Comparison of ENCODE assay signal across 8 mouse cellular contexts in genomic region chr9:114368471-114368858, GRCm38 (mm10). TPM values are rescaled to one million over a fixed set of nuclear protein-coding genes. Genes with fewer than 3 reads are reported as not detected.
DNase-seq lines count a peak whose midpoint lies in the region; ATAC-seq and TF ChIP-seq lines count a peak whose summit lies in the region.

No protein-coding gene starts in this region.

- peak overlapping the region; percentile 73 for H3K4me3 ChIP-seq in gastrocnemius, adult 2 months
- H3K4me3 ChIP-seq in macrophage (ENCODE audit: inconsistent target): peak overlapping the region; percentile 27; the same call in 1 of the 2 replicates

- no peaks in the 10 kb centered on the region for H3K36me3 ChIP-seq in macrophage (ENCODE audit: inconsistent target)

- intact Hi-C loops in gastrocnemius, adult 2 months (cut with DNase I): no loop called here

- DNase-seq in gastrocnemius, adult 2 months: no peak
- no peak for DNase-seq in gastrocnemius, postnatal 4 days (ENCODE audit: low spot score in 2 of 2)
- DNase-seq in adrenal gland, postnatal 10 days: no peak
- no peak for DNase-seq in urinary bladder, postnatal 10 days (ENCODE audit: low spot score)

- no peak for TF ChIP-seq CTCF in gastrocnemius, adult 2 months (IDR thresholded peaks at IDR 0.05)

- peak; percentile 16 for ATAC-seq in CD4-positive, CD25-positive, alpha-beta regulatory T cell, adult 4 months
- ATAC-seq in granulocyte monocyte progenitor cell, adult 5-6 weeks (replicated peaks; ENCODE audit: poor library complexity, severe bottlenecking): peak; percentile 1
- no peak for ATAC-seq in erythroid progenitor cell, adult 5-6 weeks (replicated peaks; ENCODE audit: low FRiP score, poor library complexity, severe bottlenecking)

- peak overlapping the region; percentile 56 for H3K27ac ChIP-seq in gastrocnemius, adult 2 months
- no peak overlapping the region for H3K27ac ChIP-seq in macrophage

- H3K79me2 ChIP-seq in macrophage (ENCODE audit: inconsistent target): no peaks in the 10 kb centered on the region

- 15% methylated on average over 12 of the region's 12 CpGs for WGBS in macrophage (ENCODE audit: missing documents)

RNA-seq across cellular contexts. Expression of gene Crtap, which starts 22.0 kb away (rescaled TPM):
- 10 to 100 TPM in 1 of 2 experiments, 1 to 10 TPM in 1; 5.6 to 11.1 TPM for total RNA-seq in gastrocnemius, adult 2 months (2021)
- total RNA-seq in gastrocnemius, postnatal 4 days (2021): 100 to 1,000 TPM; 111 to 118 TPM
- 1 to 10 TPM; 2.4 to 2.9 TPM for polyA plus RNA-seq in CD4-positive, CD25-positive, alpha-beta regulatory T cell, adult 4 months (2017; shearing (Covaris generic))
- total RNA-seq in granulocyte monocyte progenitor cell, adult 5-6 weeks (2014; fragmentation: Nextera tagmentation): 47.3 and 55.2 TPM in 2 replicates
- total RNA-seq in granulocyte monocyte progenitor cell, adult 5-6 weeks (2017): 21.0 and 21.4 TPM in 2 replicates
- 10 to 100 TPM in 16 of 26 experiments, 1 to 10 TPM in 10; 3.9 to 43.9 (median 12.5) TPM for total RNA-seq in macrophage (2018; cell fraction: chromatin; rRNA removed)
- 100 to 1,000 TPM in 2 of 26 experiments, 10 to 100 TPM in 24; 55.4 to 108 (median 75.6) TPM for total RNA-seq in macrophage (2018; cell fraction: cytosol; rRNA removed)
- 100 to 1,000 TPM in 3 of 26 experiments, 10 to 100 TPM in 23; 18.6 to 129 (median 50.8) TPM for total RNA-seq in macrophage (2018; cell fraction: nucleus; rRNA removed)
- polyA plus RNA-seq in macrophage (2018): 58.8 to 145 TPM (median 96.5 TPM) in 3 replicates
- total RNA-seq in adrenal gland, postnatal 10 days (2021): 10 to 100 TPM; 89.9 to 96.4 TPM
- total RNA-seq in erythroid progenitor cell, adult 5-6 weeks (2015; ENCODE audit: low replicate concordance): 10.1 and 12.6 TPM in 2 replicates
- 1.7 and 3.5 TPM in 2 replicates for total RNA-seq in erythroid progenitor cell, adult 5-6 weeks (2017; ENCODE audit: low replicate concordance)

RNA-seq across cellular contexts. Expression of gene Glb1, which starts 32.4 kb away (rescaled TPM):
- 1 to 10 TPM; 3.2 to 4.4 TPM for total RNA-seq in gastrocnemius, adult 2 months (2021)
- total RNA-seq in gastrocnemius, postnatal 4 days (2021): 10 to 100 TPM; 16.3 to 20.1 TPM
- 10 to 100 TPM; 43.0 to 62.1 TPM for polyA plus RNA-seq in CD4-positive, CD25-positive, alpha-beta regulatory T cell, adult 4 months (2017; shearing (Covaris generic))
- total RNA-seq in granulocyte monocyte progenitor cell, adult 5-6 weeks (2014; fragmentation: Nextera tagmentation): 38.7 and 46.7 TPM in 2 replicates
- total RNA-seq in granulocyte monocyte progenitor cell, adult 5-6 weeks (2017): 40.8 and 42.9 TPM in 2 replicates
- total RNA-seq in macrophage (2018; cell fraction: chromatin; rRNA removed): 10 to 100 TPM in 22 of 26 experiments, 1 to 10 TPM in 4; 5.9 to 35.9 (median 25.6) TPM
- total RNA-seq in macrophage (2018; cell fraction: cytosol; rRNA removed): 100 to 1,000 TPM in 12 of 26 experiments, 10 to 100 TPM in 14; 65.6 to 156 (median 95.6) TPM
- total RNA-seq in macrophage (2018; cell fraction: nucleus; rRNA removed): 100 to 1,000 TPM in 13 of 26 experiments, 10 to 100 TPM in 13; 24.4 to 132 (median 99.7) TPM
- 100 to 183 TPM (median 148 TPM) in 3 replicates for polyA plus RNA-seq in macrophage (2018)
- total RNA-seq in adrenal gland, postnatal 10 days (2021): 10 to 100 TPM; 24.8 to 26.9 TPM
- total RNA-seq in erythroid progenitor cell, adult 5-6 weeks (2015; ENCODE audit: low replicate concordance): 7.6 and 8.8 TPM in 2 replicates
- 2.3 and 3.3 TPM in 2 replicates for total RNA-seq in erythroid progenitor cell, adult 5-6 weeks (2017; ENCODE audit: low replicate concordance)

RNA-seq across cellular contexts. Expression of gene Tmppe, which starts 32.4 kb away (rescaled TPM):
- total RNA-seq in gastrocnemius, adult 2 months (2021): 1 to 10 TPM; 1.5 to 1.6 TPM
- total RNA-seq in gastrocnemius, postnatal 4 days (2021): 1 to 10 TPM; 3.9 to 4.4 TPM
- polyA plus RNA-seq in CD4-positive, CD25-positive, alpha-beta regulatory T cell, adult 4 months (2017; shearing (Covaris generic)): 10 to 100 TPM; 10.9 to 20.8 TPM
- total RNA-seq in granulocyte monocyte progenitor cell, adult 5-6 weeks (2014; fragmentation: Nextera tagmentation): 5.7 and 6.7 TPM in 2 replicates
- 5.9 and 6.8 TPM in 2 replicates for total RNA-seq in granulocyte monocyte progenitor cell, adult 5-6 weeks (2017)
- 10 to 100 TPM in 21 of 26 experiments, 1 to 10 TPM in 5; 4.2 to 45.1 (median 18.8) TPM for total RNA-seq in macrophage (2018; cell fraction: chromatin; rRNA removed)
- total RNA-seq in macrophage (2018; cell fraction: cytosol; rRNA removed): 10 to 100 TPM in 17 of 26 experiments, 1 to 10 TPM in 9; 5.9 to 20.7 (median 12.2) TPM
- 10 to 100 TPM; 10.3 to 44.3 (median 21.3) TPM for total RNA-seq in macrophage (2018; cell fraction: nucleus; rRNA removed)
- 6.0 to 12.5 TPM (median 9.7 TPM) in 3 replicates for polyA plus RNA-seq in macrophage (2018)
- total RNA-seq in adrenal gland, postnatal 10 days (2021): 1 to 10 TPM; 4.4 to 7.4 TPM
- total RNA-seq in erythroid progenitor cell, adult 5-6 weeks (2015; ENCODE audit: low replicate concordance): not detected in 2 replicates
- 2.3 TPM in 2 replicates for total RNA-seq in erythroid progenitor cell, adult 5-6 weeks (2017; ENCODE audit: low replicate concordance)

RNA-seq across cellular contexts. Expression of gene Bcl2a1c, which starts 38.5 kb away (rescaled TPM):
- total RNA-seq in gastrocnemius, adult 2 months (2021): not detected
- total RNA-seq in gastrocnemius, postnatal 4 days (2021): not detected
- polyA plus RNA-seq in CD4-positive, CD25-positive, alpha-beta regulatory T cell, adult 4 months (2017; shearing (Covaris generic)): 1 to 10 TPM in 1 of 2 experiments, not detected in 1; 2.5 TPM
- total RNA-seq in granulocyte monocyte progenitor cell, adult 5-6 weeks (2014; fragmentation: Nextera tagmentation): not detected in 2 replicates
- total RNA-seq in granulocyte monocyte progenitor cell, adult 5-6 weeks (2017): not detected in 2 replicates
- total RNA-seq in macrophage (2018; cell fraction: chromatin; rRNA removed): 1 to 10 TPM in 10 of 26 experiments, not detected in 16; 2.8 to 7.0 (median 3.8) TPM
- total RNA-seq in macrophage (2018; cell fraction: cytosol; rRNA removed): 1 to 10 TPM in 13 of 26 experiments, under 1 TPM in 8, not detected in 5; 0.51 to 6.8 (median 1.2) TPM
- total RNA-seq in macrophage (2018; cell fraction: nucleus; rRNA removed): 10 to 100 TPM in 1 of 26 experiments, 1 to 10 TPM in 15, not detected in 10; 1.9 to 12.8 (median 6.2) TPM
- polyA plus RNA-seq in macrophage (2018): 0.57 TPM in 1 of 3 replicates, not detected in the others
- total RNA-seq in adrenal gland, postnatal 10 days (2021): not detected
- not detected in 2 replicates for total RNA-seq in erythroid progenitor cell, adult 5-6 weeks (2015; ENCODE audit: low replicate concordance)
- total RNA-seq in erythroid progenitor cell, adult 5-6 weeks (2017; ENCODE audit: low replicate concordance): not detected in 2 replicates
